Mouse (Mus musculus) neural tube, embryonic 15.5 days (tissue): Measurements from ENCODE around the gene 1110008P14Rik. TPM values are rescaled to one million over a fixed set of nuclear protein-coding genes. Genes with fewer than 3 reads are reported as not detected.

Experiments used
- ATAC-seq: fragments of 200-750 bp; cut with Nextera tagmentation; 2 replicates; pipeline ENCODE4 v1.8.0; 2017; ENCODE audit warnings: mild to moderate bottlenecking, moderate TSS enrichment, moderate library complexity; ENCODE audit not compliant: low FRiP score
- H3K27ac ChIP-seq: fragments of 300-500 bp; sonication (generic); replicated peaks from 2 replicates; pipeline ENCODE4 v1.5.1; 2015; ENCODE audit warnings: mild to moderate bottlenecking, inconsistent platforms
- H3K27me3 ChIP-seq: fragments of 300-500 bp; sonication (generic); replicated peaks from 2 replicates; pipeline ENCODE4 v1.6.1; 2015; ENCODE audit warnings: inconsistent platforms
- H3K36me3 ChIP-seq: fragments of 300-500 bp; sonication (generic); 2 replicates; pipeline ENCODE4 v1.6.1; 2015; ENCODE audit warnings: inconsistent platforms
- H3K4me1 ChIP-seq: fragments of 300-500 bp; sonication (generic); 2 replicates; pipeline ENCODE4 v1.6.1; 2015; ENCODE audit warnings: inconsistent platforms
- H3K4me2 ChIP-seq: fragments of 300-500 bp; sonication (generic); 2 replicates; pipeline ENCODE4 v1.6.1; 2015; ENCODE audit warnings: inconsistent platforms, mild to moderate bottlenecking, moderate library complexity
- H3K4me3 ChIP-seq: fragments of 300-500 bp; sonication (generic); replicated peaks from 2 replicates; pipeline ENCODE4 v1.5.1; 2015; ENCODE audit warnings: mild to moderate bottlenecking, inconsistent platforms
- H3K9ac ChIP-seq: fragments of 300-500 bp; sonication (generic); replicated peaks from 2 replicates; pipeline ENCODE4 v1.6.1; 2015; ENCODE audit warnings: mild to moderate bottlenecking, inconsistent platforms
- H3K9me3 ChIP-seq: fragments of 300-500 bp; sonication (generic); replicated peaks from 2 replicates; pipeline ENCODE4 v1.6.1; 2016; ENCODE audit warnings: inconsistent platforms
- WGBS: fragments of 180-500 bp; shearing (Covaris S2); methylation state at CpG from one replicate; pipeline ENCODE4 v1.1.7; 2015; ENCODE audit warnings: mixed read lengths; 5-methylcytosine and 5-hydroxymethylcytosine counted together
- polyA plus RNA-seq: library from polyadenylated mRNA; unstranded; fragments of >200 nt; fragmentation: Nextera tagmentation; extraction: Ambion mirVana; gene quantifications from 2 replicates; pipeline ENCODE4 v1.2.1, GENCODE M21; 2015

Gene 1110008P14Rik
- polyA plus RNA-seq, 1 experiment from 2014 or later = 195 TPM

DNA sequence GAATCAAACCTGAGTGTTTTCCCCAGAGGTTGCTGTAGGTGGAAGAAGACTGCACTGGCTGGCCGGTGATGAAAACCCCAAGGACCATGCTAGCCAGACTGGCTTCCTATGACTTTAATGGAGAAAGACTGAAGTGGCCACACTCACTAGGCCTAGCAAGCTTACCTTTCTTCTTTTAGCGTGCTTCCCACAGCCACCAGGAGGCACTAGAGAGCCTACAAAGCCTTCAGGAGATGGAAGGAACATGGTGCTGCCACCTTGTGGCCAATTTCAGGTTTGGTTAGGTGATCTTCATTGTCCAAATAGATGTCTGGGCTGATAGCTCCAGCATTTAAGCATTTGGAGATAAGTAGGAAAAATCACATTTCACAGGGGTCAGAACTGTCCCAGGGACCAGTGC is 22.9 kb upstream of the 1110008P14Rik start:
- 23% methylated on average over 2 of the region's 2 CpGs for WGBS
- Histone ChIP-seq H3K4me3 (no peak overlapping the region), H3K4me2 (no peak overlapping the region), H3K27ac (0 out of 2 replicates have a peak overlapping the region, but pooled peaks have one; percentile 5), H3K36me3 (peaks cover 28% of the 10 kb centered on the region), H3K4me1 (no peaks in the 10 kb centered on the region), H3K9me3 (no peaks in the 10 kb centered on the region), H3K9ac (no peak overlapping the region), H3K27me3 (no peaks in the 10 kb centered on the region)
- ATAC-seq = peak; percentile 28; the same call in 1 of the 2 replicates

DNA sequence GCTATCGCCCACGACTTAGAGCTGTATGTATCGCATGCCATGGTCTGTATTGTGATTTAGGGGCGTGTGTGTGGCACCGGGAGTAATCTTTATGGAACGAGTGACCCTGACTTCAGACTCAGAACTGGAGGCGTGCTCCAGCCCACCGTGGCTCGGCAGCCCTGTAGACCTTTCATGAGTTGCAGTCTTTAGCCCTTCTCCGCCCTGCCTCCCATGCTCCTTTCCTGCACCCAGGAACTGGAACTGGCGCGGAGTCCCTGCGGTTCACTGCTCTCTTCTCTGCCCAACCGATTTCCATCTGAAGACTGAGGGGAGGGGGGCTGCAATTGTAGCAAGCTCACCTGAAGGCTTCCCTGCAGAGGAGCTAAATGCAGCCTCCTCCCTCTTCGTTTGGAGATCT is 15.0 kb upstream of the 1110008P14Rik start:
- Histone ChIP-seq H3K36me3 (peaks cover 16% of the 10 kb centered on the region), H3K27me3 (no peaks in the 10 kb centered on the region), H3K4me2 (peak overlapping the region; percentile 95), H3K9me3 (no peaks in the 10 kb centered on the region), H3K4me1 (peaks cover 24% of the 10 kb centered on the region), H3K4me3 (peak overlapping the region; percentile 99), H3K9ac (peak overlapping the region; percentile 91), H3K27ac (peak overlapping the region; percentile 96)
- WGBS = under 1% methylated on average over 15 of the region's 15 CpGs
- no peak for ATAC-seq

DNA sequence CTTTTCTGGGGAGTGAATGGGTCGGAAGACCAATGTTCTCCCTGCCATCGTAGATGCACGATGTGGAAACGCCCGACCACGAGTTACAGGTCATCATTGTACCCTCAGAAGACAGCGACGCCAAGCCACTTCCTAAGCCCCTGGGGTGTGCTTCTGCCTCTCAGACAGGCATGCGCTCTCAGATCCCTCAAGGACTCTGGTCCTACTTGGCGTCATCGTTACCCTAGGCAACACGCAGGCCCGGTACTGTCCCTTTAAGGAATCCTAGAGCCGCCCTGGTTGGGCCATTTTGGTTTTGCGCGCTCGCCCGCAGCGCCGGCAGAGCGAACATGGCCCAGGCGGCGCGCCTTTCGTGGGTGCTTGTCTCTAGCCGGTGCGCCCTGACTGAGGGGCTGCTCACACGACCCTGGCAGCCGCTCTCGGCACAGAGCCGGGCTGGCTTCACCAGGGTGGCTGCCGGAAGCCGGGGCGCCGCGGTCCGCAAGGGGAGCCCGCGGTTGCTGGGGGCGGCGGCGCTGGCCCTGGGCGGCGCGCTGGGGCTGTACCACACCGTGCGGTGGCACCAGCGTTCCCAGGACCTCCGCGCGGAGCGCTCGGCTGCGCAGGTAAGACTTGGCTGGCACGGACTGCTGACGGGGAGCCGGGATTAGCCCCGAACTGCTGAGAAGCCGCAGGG is 14.3 kb upstream of the 1110008P14Rik start:
- Histone ChIP-seq H3K9me3 (no peaks in the 10 kb centered on the region), H3K4me3 (peak overlapping the region; percentile 99), H3K4me1 (peaks cover 24% of the 10 kb centered on the region), H3K9ac (peak overlapping the region; percentile 91), H3K27me3 (no peaks in the 10 kb centered on the region), H3K4me2 (peak overlapping the region; percentile 95), H3K27ac (peak overlapping the region; percentile 96), H3K36me3 (peaks cover 12% of the 10 kb centered on the region)
- peak; percentile 95 for ATAC-seq
- under 1% methylated on average over 55 of the region's 59 CpGs for WGBS

DNA sequence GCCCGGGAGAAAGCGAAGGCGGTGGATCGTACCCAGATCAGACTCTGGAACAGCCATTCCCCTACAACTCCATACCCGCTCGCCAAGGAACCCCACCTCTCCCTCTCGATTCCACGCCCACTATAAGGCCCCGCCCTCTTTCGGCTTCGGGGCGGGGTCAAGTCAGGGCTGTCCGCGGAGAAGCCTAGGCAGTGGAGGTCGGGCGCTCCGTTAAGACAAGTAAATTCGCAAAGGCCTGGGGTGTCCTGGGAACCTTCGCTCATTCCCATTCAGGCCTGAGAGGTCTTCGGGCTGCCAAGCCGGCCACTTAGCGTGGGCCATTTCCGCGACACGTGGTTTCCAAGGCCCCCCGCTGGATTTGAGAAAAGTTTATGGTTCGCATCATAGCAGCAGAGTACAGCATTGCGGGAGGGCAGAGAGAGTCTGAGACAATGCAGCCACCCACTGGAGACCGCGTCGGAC is 13.8 kb upstream of the 1110008P14Rik start, which contains the start of gene Ptges2:
TSS of gene Ptges2 (plus strand) at position 413 of the 462 bp plus-strand sequence.
- H3K4me2 ChIP-seq = peak within 1 kb of the TSS; percentile 95
- peaks cover 6% of the 10 kb centered on the region for H3K36me3 ChIP-seq
- peak within 1 kb of the TSS; percentile 96 for H3K27ac ChIP-seq
- no peaks in the 10 kb centered on the region for H3K27me3 ChIP-seq
- H3K9me3 ChIP-seq = no peaks in the 10 kb centered on the region
- under 1% methylated on average over 31 of the region's 31 CpGs for WGBS
- H3K9ac ChIP-seq = peak within 1 kb of the TSS; percentile 91
- peak within 1 kb of the TSS; percentile 99 for H3K4me3 ChIP-seq
- ATAC-seq = peak; percentile 92
- peaks cover 24% of the 10 kb centered on the region for H3K4me1 ChIP-seq

DNA sequence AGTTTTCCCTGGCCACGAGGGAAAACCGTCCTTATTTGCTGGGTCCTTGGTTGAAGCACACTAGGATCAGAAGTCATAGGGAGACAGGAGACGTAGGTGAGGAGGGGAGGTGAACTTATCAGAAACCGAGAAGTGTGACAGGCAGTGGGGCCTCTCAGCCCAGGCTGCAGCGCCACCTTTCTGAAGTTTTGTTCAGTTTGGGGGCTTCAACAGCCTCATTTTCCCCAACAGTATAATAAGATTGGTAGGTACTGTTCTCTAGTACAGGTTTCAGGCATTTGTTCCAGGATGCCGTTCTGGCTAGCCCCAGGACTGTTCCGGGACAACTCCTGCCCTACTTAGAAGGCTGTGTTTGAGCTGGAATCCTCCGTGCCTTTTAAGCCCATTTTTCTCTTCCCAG is 13.2 kb upstream of the 1110008P14Rik start:
- H3K9ac ChIP-seq = peak overlapping the region; percentile 91
- no peak for ATAC-seq
- peaks cover 24% of the 10 kb centered on the region for H3K4me1 ChIP-seq
- no peaks in the 10 kb centered on the region for H3K27me3 ChIP-seq
- WGBS = 4% methylated on average over 8 of the region's 8 CpGs
- peak overlapping the region; percentile 99 for H3K4me3 ChIP-seq
- H3K9me3 ChIP-seq = no peaks in the 10 kb centered on the region
- H3K36me3 ChIP-seq = peaks cover under 1% of the 10 kb centered on the region; the same call in 1 of the 2 replicates
- peak overlapping the region; percentile 95 for H3K4me2 ChIP-seq
- peak overlapping the region; percentile 96 for H3K27ac ChIP-seq

DNA sequence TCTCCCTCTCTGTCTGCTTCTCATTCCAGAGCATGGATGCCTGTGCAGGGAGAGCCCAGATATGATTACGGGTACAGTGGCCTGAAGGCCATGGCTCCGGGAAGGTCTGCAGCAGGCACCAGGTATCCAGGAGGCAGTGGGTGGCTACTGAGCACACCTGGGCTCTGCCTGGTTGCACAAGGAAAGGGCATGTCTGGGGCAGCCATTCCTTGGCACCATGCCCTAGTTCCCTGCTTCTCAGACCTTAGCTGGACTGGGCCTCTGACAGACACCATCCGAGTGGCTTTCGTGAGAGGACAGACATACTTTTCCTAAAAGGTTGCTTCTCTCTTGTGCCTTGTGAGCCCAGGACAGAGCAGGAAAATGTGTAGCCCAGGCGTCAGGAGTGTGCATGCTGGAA is 10.3 kb upstream of the 1110008P14Rik start:
- Histone ChIP-seq H3K9me3 (no peaks in the 10 kb centered on the region), H3K9ac (no peak overlapping the region), H3K27ac (no peak overlapping the region), H3K4me3 (no peak overlapping the region), H3K27me3 (no peaks in the 10 kb centered on the region), H3K4me1 (peaks cover 12% of the 10 kb centered on the region), H3K4me2 (no peak overlapping the region), H3K36me3 (no peaks in the 10 kb centered on the region)
- no peak for ATAC-seq
- WGBS = 89% methylated on average over 5 of the region's 5 CpGs

DNA sequence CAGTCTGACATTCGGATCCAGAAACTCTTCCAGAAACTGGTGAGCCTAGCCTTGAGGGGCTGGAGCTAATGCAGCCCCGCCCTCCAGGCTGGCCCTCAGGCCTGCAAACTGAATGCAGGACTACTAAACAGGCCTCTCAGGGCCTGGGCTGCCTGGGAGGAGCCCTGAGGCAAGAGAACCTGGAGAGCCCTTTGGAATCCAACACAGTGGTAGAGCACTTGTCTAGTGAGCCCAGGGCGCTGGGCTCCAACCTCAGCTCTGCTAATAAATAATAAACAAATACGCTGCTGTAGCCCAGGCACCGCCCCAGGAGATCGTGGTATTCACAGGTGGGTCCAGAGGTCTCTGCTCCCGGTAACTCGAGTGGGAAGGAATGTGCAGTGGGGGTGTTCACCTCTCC is 9.1 kb upstream of the 1110008P14Rik start:
- no peak for ATAC-seq
- H3K4me2 ChIP-seq = no peak overlapping the region
- H3K36me3 ChIP-seq = no peaks in the 10 kb centered on the region
- H3K27me3 ChIP-seq = no peaks in the 10 kb centered on the region
- H3K4me1 ChIP-seq = peaks cover 7% of the 10 kb centered on the region
- H3K9me3 ChIP-seq = no peaks in the 10 kb centered on the region
- no peak overlapping the region for H3K27ac ChIP-seq
- 77% methylated on average over 8 of the region's 8 CpGs for WGBS
- no peak overlapping the region for H3K9ac ChIP-seq
- no peak overlapping the region for H3K4me3 ChIP-seq

DNA sequence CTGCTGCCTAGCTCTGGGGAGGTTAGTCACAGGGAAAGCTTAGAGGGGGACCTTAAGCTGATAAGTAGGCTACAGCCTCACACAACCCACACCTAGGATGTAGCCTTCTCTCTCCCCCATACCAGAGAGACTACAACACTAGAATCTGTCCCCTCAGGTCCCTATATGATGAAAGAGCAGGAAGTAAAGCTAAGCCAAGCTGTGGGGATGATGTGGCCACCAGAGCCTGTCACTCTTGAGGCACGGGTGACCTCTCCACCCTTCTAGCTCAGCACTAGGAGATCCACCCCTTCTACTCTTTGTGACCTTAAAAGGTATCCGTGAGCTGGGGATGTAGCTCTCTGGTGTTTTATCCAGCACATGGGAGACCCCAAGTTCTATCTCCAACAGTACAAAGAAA is 7.4 kb upstream of the 1110008P14Rik start:
- Histone ChIP-seq H3K36me3 (no peaks in the 10 kb centered on the region), H3K4me3 (no peak overlapping the region), H3K9ac (no peak overlapping the region), H3K9me3 (no peaks in the 10 kb centered on the region), H3K4me2 (no peak overlapping the region), H3K27ac (no peak overlapping the region), H3K27me3 (peaks cover under 1% of the 10 kb centered on the region; the same call in 1 of the 2 replicates), H3K4me1 (no peaks in the 10 kb centered on the region)
- WGBS = 84% methylated on average over 2 of the region's 2 CpGs
- ATAC-seq = no peak

DNA sequence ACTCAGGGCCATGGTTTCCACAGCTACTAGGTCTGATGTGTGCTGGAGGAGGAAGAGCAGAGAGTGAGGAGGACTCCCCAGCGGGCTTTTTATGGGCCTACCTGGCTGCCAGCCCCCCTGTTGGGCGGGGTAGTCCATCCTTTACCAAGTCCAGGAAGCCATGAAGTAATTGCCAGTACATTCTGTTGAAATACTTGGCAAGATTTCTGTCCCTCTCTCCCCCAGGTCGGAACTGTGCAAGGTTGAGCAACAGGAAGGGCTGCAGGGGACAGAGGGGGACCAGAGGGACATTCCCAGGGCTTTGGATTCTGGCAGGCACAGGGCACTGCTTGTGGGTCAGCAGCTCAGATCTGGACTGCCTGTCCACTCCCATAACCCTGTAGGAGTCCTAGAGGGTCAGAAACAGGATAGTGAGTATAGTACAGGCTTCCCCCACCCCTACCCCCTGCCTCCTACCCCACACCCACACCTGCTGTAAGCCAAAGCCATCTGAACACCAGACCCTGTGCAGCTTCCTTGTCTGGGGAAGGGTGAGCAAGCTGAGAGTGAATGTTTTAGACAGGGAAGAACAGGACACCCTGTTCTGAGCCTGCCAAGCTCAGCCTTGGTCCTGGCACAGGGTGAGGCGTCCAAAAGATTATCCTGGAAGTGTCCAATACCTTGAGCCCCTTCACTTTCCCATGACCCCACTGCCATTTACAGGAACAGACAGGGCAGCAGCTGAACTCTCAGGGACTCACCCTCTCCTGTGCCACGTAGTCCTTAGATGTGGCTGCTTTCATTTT is 6.2 kb upstream of the 1110008P14Rik start, which contains the start of gene Lcn2:
TSS of gene Lcn2 (minus strand) at position 547 of the 785 bp plus-strand sequence.
- H3K4me1 ChIP-seq = no peaks in the 10 kb centered on the region
- H3K9ac ChIP-seq = no peak within 1 kb of the TSS
- no peak within 1 kb of the TSS for H3K4me2 ChIP-seq
- no peak for ATAC-seq
- H3K27me3 ChIP-seq = peaks cover 8% of the 10 kb centered on the region; the same call in 1 of the 2 replicates
- H3K9me3 ChIP-seq = no peaks in the 10 kb centered on the region
- H3K27ac ChIP-seq = no peak within 1 kb of the TSS
- H3K36me3 ChIP-seq = no peaks in the 10 kb centered on the region
- 65% methylated on average over 5 of the region's 5 CpGs for WGBS
- no peak within 1 kb of the TSS for H3K4me3 ChIP-seq

DNA sequence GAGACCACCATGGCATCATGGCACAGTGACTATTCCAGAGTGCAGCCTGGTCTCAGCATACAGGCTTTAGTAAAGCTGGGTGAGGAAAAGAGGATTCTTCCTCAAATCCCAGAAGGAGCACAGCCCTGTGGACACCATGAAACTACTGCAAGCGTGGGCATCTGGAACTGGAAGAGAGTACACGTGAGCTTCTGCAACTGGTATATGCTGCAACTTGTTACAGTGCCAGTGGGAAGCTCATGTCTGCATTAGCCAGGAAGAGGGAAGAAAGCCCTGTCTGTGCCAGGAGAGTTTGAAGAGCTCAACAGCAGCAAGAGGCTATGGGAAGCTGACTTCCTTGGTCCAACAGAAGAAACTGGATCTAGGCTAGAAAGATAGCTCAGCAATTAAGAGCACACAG is 951 bp upstream of the 1110008P14Rik start:
- WGBS = 82% methylated on average over 2 of the region's 2 CpGs
- Histone ChIP-seq H3K36me3 (peaks cover 24% of the 10 kb centered on the region), H3K9ac (0 out of 2 replicates have a peak overlapping the region, but pooled peaks have one; percentile 69), H3K4me3 (peak overlapping the region; percentile 74; the same call in 1 of the 2 replicates), H3K27me3 (peaks cover 8% of the 10 kb centered on the region; the same call in 1 of the 2 replicates), H3K27ac (no peak overlapping the region), H3K4me2 (peak overlapping the region; percentile 95), H3K9me3 (no peaks in the 10 kb centered on the region), H3K4me1 (peaks cover 21% of the 10 kb centered on the region)
- no peak for ATAC-seq

DNA sequence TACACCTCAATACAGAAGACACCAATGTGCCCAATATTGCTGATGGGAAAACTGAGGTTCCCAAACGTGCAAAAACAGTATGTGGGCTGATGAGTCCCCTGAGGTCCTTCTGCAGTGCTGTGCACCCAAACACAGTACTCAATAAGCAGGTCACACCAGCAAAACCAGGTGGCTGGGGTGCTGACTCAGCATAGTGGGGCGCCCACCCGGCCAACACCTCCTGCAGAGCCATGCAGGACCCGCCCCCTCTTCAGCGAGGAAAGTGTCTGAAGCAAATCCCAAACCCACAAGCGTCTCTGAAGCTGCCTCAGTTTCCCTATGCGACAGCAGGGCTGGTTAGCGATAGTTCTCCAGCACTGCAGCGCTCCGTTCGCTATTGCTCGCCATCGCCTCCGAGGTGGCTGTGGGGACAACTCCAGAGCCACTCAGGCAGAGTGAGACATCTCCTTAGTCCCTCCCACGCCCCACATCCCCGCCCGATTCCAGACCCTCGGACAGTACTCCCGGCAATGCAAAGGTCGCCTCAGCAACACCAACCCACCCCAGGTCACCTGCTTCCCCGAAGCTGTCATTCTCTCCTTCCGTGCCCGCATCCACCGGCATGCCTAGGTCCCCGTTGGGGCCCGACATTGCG is 480 bp downstream of the 1110008P14Rik start:
- WGBS = under 1% methylated on average over 27 of the region's 27 CpGs
- Histone ChIP-seq H3K9me3 (no peaks in the 10 kb centered on the region), H3K4me3 (peak overlapping the region; percentile 74), H3K36me3 (peaks cover 38% of the 10 kb centered on the region), H3K4me2 (peak overlapping the region; percentile 95), H3K9ac (peak overlapping the region; percentile 69), H3K27me3 (peaks cover 8% of the 10 kb centered on the region; the same call in 1 of the 2 replicates), H3K27ac (peak overlapping the region; percentile 74), H3K4me1 (peaks cover 21% of the 10 kb centered on the region)
- ATAC-seq = peak; percentile 65
